Mouse (Mus musculus) forebrain, embryonic 14.5 days (tissue): ENCODE measurements at regions not wholly inside any gene's neighbourhood (a gene's known extent, or its start where the extent isn't known, plus 50 kb on each side); places are given as distances from the start of the nearest gene placed in this dataset.

ENCODE experiments used
- ATAC-seq: fragments of 200-750 bp; cut with Nextera tagmentation; 2 replicates; pipeline ENCODE4 v1.8.0; 2017; ENCODE audit warnings: mild to moderate bottlenecking, moderate library complexity
- DNase-seq: peaks from one replicate; pipeline ENCODE4 v3.0.0-alpha.2; 2015; ENCODE audit warnings: low spot score
- H3K27ac ChIP-seq: fragments of 300-500 bp; sonication (generic); 2 replicates; pipeline ENCODE4 v1.5.1; 2014; ENCODE audit warnings: low read depth, mild to moderate bottlenecking, control low read depth, low read length, moderate library complexity
- H3K27me3 ChIP-seq: fragments of 300-500 bp; sonication (generic); replicated peaks from 2 replicates; pipeline ENCODE4 v1.6.1; 2014; ENCODE audit warnings: low read length, control low read depth, mixed read lengths; ENCODE audit not compliant: control insufficient read depth, insufficient read depth
- H3K36me3 ChIP-seq: fragments of 300-500 bp; sonication (generic); 2 replicates; pipeline ENCODE4 v1.6.1; 2014; ENCODE audit warnings: low read length, control low read depth; ENCODE audit not compliant: control insufficient read depth, insufficient read depth
- H3K4me1 ChIP-seq: fragments of 300-500 bp; sonication (generic); 2 replicates; pipeline ENCODE4 v1.6.1; 2014; ENCODE audit warnings: antibody characterized with exemption, low read length, control low read depth; ENCODE audit not compliant: control insufficient read depth, insufficient read depth
- H3K4me2 ChIP-seq: fragments of 300-500 bp; sonication (generic); 2 replicates; pipeline ENCODE4 v1.6.1; 2014; ENCODE audit warnings: mild to moderate bottlenecking, control low read depth, low read length
- H3K4me3 ChIP-seq: fragments of 300-500 bp; sonication (generic); 2 replicates; pipeline ENCODE4 v1.5.1; 2014; ENCODE audit warnings: low read depth, low read length, control low read depth
- H3K9ac ChIP-seq: fragments of 300-500 bp; sonication (generic); 2 replicates; pipeline ENCODE4 v1.6.1; 2014; ENCODE audit warnings: mild to moderate bottlenecking, low read length, control low read depth, moderate library complexity
- H3K9me3 ChIP-seq: fragments of 300-500 bp; sonication (generic); replicated peaks from 2 replicates; pipeline ENCODE4 v1.6.1; 2016; ENCODE audit warnings: low read length, control low read depth, mixed read lengths; ENCODE audit not compliant: control insufficient read depth
- WGBS: fragments of 180-500 bp; shearing (Covaris S2); extraction: QIAGEN DNeasy Blood & Tissue Kit; methylation state at CpG from one replicate; pipeline ENCODE4 v1.1.7; 2014; 5-methylcytosine and 5-hydroxymethylcytosine counted together

DNA sequence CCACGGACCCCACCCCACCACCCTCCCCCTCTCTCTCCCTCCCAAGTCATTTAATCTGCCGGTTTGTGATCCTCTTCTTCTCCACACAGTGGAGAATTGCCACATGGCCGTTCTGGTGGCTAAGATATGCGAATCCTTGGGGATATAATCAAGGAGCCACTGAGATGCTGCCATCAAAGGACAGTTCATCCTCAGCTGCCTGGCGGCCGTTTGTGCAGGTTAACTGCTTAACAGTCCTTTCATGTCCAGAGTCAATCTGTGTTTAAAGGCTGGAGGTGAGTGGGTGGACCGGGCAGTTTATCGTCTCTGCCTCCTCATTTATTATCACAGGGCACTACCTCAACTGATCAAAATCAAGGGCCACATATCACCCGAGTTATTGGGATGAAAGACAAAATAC lies 241.6 kb upstream of the Noct start:
- H3K36me3 ChIP-seq = no peaks in the 10 kb centered on the region
- no peaks in the 10 kb centered on the region for H3K27me3 ChIP-seq
- H3K9ac ChIP-seq = no peak overlapping the region
- DNase-seq (no peak), ATAC-seq (0 out of 2 replicates have a peak, but pooled peaks have one; percentile 16)
- H3K4me3 ChIP-seq = no peak overlapping the region
- no peaks in the 10 kb centered on the region for H3K9me3 ChIP-seq
- WGBS = 63% methylated on average over 9 of the region's 9 CpGs
- H3K27ac ChIP-seq = no peak overlapping the region
- H3K4me1 ChIP-seq = no peaks in the 10 kb centered on the region; the same call in 1 of the 2 replicates
- H3K4me2 ChIP-seq = no peak overlapping the region

DNA sequence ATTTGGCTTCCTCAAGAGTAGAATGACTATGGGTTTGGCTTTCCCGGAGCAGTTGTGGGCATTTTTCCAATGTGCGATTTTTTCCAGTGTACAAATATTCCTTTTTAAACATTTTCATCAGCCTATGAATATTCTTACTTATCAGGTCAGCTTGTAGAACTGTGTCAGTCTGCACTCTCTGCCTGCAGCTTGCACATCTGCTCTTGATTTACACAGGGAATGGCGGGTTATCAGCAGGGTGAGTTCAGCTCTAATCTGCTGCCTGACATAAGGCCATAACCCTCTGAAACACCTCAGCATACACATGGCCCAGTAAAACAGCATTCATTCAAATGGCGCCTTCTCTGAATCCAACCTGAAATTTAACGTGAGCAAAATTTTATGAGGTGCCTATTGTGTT lies 241.1 kb upstream of the Noct start:
- Histone ChIP-seq H3K9me3 (no peaks in the 10 kb centered on the region), H3K9ac (no peak overlapping the region), H3K36me3 (no peaks in the 10 kb centered on the region), H3K4me1 (no peaks in the 10 kb centered on the region; the same call in 1 of the 2 replicates), H3K4me3 (no peak overlapping the region), H3K4me2 (no peak overlapping the region), H3K27ac (no peak overlapping the region; the same call in 1 of the 2 replicates), H3K27me3 (no peaks in the 10 kb centered on the region)
- WGBS = 72% methylated on average over 5 of the region's 5 CpGs
- no peak for ATAC-seq
- DNase-seq = no peak

DNA sequence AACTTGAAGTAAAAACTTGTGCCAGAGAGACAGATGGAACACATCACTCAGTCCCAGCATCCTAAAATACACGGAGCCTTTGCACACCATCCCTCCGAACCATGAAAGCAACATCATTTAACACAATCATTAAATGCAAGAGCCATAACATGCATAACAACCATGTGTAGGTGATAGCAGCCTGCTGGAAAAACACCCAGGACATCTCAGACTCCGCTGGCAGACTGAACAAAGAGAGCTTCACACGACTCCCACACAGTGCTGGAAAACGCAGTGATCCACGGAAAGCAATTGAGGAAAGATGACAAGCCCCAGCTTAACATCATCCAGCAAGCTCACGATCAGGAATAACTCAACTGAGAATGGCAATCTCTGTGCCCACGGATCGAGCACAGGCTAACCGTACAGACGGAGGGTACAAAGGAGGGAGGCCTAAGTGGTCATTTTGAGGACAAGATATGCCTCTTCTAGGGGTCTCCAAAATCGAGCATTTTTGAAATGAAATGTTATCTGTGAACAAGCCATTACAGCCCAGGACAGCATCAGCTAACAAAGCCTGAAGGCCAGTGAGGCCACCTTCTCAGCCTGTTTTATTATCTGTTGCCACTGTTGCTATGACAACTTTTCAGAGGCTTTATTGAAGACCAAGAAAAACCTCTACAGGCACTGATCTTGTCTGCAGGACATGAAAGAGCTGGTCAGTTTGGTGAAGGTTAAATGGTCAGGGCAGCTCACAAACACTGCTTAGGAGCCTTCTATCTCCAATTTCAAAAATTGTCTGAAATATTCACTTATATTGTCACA lies 240.1 kb upstream of the Noct start:
- Histone ChIP-seq H3K4me3 (no peak overlapping the region), H3K9ac (no peak overlapping the region), H3K36me3 (no peaks in the 10 kb centered on the region), H3K4me2 (no peak overlapping the region), H3K27ac (peak overlapping the region; percentile 52; the same call in 1 of the 2 replicates), H3K27me3 (no peaks in the 10 kb centered on the region), H3K9me3 (no peaks in the 10 kb centered on the region), H3K4me1 (no peaks in the 10 kb centered on the region; the same call in 1 of the 2 replicates)
- DNase-seq (peak; percentile 63), ATAC-seq (peak; percentile 87)
- WGBS = 64% methylated on average over 12 of the region's 12 CpGs

DNA sequence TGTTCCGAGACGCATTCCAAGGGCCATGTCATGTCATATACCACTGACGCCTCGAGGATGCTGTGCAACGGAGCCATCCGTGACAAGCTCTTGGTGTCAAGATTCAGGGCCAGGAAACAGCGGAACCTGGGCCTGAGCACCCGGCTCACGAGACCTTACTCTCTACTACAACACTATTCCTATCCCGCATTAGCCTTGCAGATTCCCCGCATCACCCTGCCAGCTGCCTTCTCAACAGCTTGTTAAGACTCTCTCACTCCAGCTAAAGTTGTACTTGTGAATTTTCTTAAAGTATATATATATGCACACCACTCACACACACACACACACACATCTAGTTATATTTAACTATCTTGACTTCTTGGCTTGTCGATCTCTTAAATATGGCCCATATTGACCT lies 236.4 kb upstream of the Noct start:
- no peak for DNase-seq
- Histone ChIP-seq H3K4me3 (no peak overlapping the region), H3K9ac (no peak overlapping the region), H3K4me1 (no peaks in the 10 kb centered on the region; the same call in 1 of the 2 replicates), H3K36me3 (no peaks in the 10 kb centered on the region), H3K4me2 (no peak overlapping the region), H3K27ac (no peak overlapping the region), H3K27me3 (no peaks in the 10 kb centered on the region), H3K9me3 (no peaks in the 10 kb centered on the region)
- ATAC-seq = no peak
- 95% methylated on average over 12 of the region's 12 CpGs for WGBS

DNA sequence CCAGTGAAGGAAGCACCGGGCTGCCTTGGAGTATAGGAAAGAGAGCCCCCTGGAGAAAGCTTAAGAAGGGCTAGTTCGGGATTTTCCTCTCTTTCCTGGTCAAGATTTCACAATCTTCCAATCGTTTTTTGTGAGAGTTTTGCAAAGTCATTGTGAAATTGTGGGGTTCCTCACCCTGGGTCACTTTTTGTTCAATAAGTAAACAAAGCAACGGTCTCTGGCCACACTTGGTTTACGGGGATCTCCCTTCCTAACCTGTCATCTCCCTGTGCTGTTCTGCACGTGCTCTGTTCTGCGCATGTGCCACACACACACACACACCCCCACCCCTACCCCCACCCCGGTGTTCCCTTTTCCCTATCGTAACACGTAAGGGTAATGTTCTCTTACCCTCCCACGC lies 233.4 kb upstream of the Noct start:
- Histone ChIP-seq H3K27ac (no peak overlapping the region), H3K4me3 (no peak overlapping the region), H3K4me1 (no peaks in the 10 kb centered on the region; the same call in 1 of the 2 replicates), H3K9me3 (no peaks in the 10 kb centered on the region), H3K4me2 (no peak overlapping the region), H3K9ac (no peak overlapping the region), H3K36me3 (no peaks in the 10 kb centered on the region), H3K27me3 (no peaks in the 10 kb centered on the region)
- no peak for ATAC-seq
- no peak for DNase-seq
- 85% methylated on average over 11 of the region's 11 CpGs for WGBS

DNA sequence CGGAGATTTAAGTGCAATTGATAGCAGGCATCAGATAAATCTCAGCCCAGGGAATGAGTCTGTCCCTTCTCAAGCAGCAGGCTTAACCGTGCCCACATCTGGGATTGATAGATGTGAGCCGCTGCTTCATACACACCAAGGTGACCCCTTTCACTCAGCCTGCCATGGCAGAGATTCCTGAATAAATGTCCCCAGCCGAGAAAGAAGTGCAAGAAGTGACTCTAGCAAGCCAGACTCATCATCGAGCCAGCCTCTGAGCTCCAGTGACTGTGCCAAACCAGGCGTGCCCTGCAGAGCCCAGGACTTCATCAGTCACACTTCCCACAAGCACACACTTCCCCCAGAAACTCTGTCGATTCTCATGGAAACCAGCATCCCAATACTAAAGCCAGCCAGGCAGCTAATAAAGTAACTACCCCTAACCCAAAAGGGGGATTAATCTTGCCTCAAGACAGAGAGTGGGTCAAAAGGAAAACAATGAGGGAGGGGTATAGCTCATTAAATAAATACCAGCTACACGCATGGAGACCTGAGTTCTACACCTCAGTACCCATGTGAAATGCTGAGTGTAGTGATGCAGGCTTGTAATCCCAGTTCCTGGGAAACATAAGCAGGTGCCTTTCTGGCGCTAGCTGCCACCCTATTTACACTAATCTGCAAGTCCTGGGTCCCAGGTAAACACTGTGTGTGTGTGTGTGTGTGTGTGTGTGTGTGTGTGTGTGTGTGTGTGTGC lies 231.5 kb upstream of the Noct start:
- no peak for ATAC-seq
- H3K27me3 ChIP-seq = no peaks in the 10 kb centered on the region
- no peak overlapping the region for H3K9ac ChIP-seq
- no peak overlapping the region for H3K4me3 ChIP-seq
- no peak overlapping the region; the same call in 1 of the 2 replicates for H3K27ac ChIP-seq
- WGBS = 45% methylated on average over 9 of the region's 9 CpGs
- H3K36me3 ChIP-seq = no peaks in the 10 kb centered on the region
- no peaks in the 10 kb centered on the region for H3K9me3 ChIP-seq
- H3K4me2 ChIP-seq = no peak overlapping the region
- H3K4me1 ChIP-seq = no peaks in the 10 kb centered on the region; the same call in 1 of the 2 replicates
- no peak for DNase-seq

DNA sequence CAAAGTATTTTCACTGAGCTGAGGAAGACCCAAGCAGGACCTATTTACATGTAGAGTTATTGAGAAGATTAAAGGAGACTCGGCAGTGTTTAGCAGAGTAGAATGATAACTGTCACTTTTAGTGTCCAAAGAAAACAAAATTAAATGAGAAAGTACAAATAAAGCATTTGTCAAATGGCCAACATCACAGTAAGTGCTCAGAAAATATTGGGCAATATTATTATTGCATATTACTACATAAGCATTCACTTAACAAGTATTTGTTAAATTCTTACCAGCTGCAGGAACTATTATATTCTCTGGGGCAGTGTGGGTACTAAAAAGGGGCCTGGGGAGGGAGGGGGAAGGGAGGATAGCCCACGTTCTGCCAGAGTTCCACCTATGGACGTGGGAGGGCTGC lies 224.5 kb upstream of the Noct start:
- Histone ChIP-seq H3K27me3 (no peaks in the 10 kb centered on the region), H3K9me3 (no peaks in the 10 kb centered on the region), H3K36me3 (no peaks in the 10 kb centered on the region), H3K4me1 (peaks cover 3% of the 10 kb centered on the region; the same call in 1 of the 2 replicates), H3K4me3 (no peak overlapping the region), H3K4me2 (no peak overlapping the region), H3K9ac (no peak overlapping the region), H3K27ac (no peak overlapping the region)
- ATAC-seq (no peak), DNase-seq (no peak)
- WGBS = 84% methylated on average over 3 of the region's 3 CpGs

DNA sequence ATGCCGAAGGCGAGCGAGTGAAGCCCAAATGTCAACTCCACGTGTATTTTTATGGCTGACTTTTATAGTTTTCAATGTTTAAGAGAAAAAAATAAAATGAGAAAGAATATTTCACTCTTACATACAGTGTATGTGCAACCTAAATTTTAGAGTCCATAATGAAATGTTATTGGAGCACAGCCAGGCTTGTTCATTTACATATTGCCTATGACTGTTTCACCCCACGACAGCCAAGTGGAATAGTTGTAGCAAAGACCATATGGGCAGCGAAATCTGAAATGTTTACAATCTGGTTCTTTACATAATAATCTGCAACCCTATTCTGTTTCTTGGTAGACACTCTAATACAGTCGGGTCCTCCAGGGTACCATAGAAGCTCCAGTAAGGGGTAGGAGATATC lies 223.3 kb upstream of the Noct start:
- no peak overlapping the region for H3K4me3 ChIP-seq
- no peaks in the 10 kb centered on the region for H3K9me3 ChIP-seq
- H3K4me2 ChIP-seq = no peak overlapping the region
- DNase-seq = peak; percentile 63
- H3K27ac ChIP-seq = no peak overlapping the region
- no peaks in the 10 kb centered on the region for H3K36me3 ChIP-seq
- 84% methylated on average over 7 of the region's 7 CpGs for WGBS
- peaks cover 3% of the 10 kb centered on the region; the same call in 1 of the 2 replicates for H3K4me1 ChIP-seq
- no peak overlapping the region for H3K9ac ChIP-seq
- ATAC-seq = peak; percentile 21; the same call in 1 of the 2 replicates
- no peaks in the 10 kb centered on the region for H3K27me3 ChIP-seq

DNA sequence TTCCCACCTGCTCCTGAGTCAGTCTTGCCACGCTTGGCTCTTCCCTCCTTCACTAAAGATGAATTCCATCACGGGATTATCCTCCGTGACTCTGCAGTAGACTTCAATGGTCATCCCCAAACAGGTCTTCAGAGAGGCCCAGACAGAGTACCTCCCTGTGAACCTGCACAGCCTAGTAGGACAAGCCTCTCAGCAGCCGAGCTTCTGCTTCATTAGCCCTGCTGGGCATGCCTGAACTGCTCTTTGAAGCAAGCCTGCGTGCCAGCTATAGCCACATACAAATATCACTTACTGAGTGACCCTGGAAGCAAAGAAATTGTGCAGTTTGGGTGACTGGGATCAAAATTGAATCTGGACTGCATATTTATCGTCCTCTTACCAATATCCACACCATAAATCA lies 221.6 kb upstream of the Noct start:
- Histone ChIP-seq H3K4me1 (peaks cover 3% of the 10 kb centered on the region; the same call in 1 of the 2 replicates), H3K27ac (no peak overlapping the region), H3K9me3 (no peaks in the 10 kb centered on the region), H3K4me3 (no peak overlapping the region), H3K36me3 (no peaks in the 10 kb centered on the region), H3K27me3 (no peaks in the 10 kb centered on the region), H3K9ac (no peak overlapping the region), H3K4me2 (no peak overlapping the region)
- 33% methylated on average over 6 of the region's 6 CpGs for whole genome bisulfite sequencing
- no peak for ATAC-seq
- DNase-seq = no peak
